Mouse (Mus musculus): ENCODE measurements at regions not wholly inside any gene's neighbourhood (a gene's known extent, or its start where the extent isn't known, plus 50 kb on each side); places are given as distances from the start of the nearest gene placed in this dataset.
"Not testable (repeated sequence)": the region's sequence is repeated elsewhere in the genome, so short reads cannot be mapped to it uniquely, and the experiment has no call there.

DNA sequence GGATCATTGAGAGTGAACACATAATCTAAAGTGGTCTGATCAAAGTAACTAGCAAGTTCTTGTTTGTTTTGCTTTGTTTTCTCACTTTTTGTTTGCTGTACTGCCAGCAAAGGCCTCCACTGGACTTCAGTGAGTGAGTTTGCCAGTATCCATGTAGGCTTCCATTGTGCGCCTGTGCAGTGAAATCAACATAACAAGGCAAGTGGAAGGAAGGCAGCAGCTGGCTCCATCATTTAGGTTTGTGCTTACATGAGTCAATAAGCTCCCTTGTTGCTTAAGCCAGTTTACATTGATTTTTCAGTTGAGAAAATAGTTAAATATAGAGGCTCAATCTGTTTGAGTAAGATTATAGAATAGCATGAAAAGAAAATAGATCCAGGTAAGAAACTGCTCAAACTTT is 1255.7 kb upstream of the Nudt12 start:
- CTCF ChIA-PET: no interaction called here

DNA sequence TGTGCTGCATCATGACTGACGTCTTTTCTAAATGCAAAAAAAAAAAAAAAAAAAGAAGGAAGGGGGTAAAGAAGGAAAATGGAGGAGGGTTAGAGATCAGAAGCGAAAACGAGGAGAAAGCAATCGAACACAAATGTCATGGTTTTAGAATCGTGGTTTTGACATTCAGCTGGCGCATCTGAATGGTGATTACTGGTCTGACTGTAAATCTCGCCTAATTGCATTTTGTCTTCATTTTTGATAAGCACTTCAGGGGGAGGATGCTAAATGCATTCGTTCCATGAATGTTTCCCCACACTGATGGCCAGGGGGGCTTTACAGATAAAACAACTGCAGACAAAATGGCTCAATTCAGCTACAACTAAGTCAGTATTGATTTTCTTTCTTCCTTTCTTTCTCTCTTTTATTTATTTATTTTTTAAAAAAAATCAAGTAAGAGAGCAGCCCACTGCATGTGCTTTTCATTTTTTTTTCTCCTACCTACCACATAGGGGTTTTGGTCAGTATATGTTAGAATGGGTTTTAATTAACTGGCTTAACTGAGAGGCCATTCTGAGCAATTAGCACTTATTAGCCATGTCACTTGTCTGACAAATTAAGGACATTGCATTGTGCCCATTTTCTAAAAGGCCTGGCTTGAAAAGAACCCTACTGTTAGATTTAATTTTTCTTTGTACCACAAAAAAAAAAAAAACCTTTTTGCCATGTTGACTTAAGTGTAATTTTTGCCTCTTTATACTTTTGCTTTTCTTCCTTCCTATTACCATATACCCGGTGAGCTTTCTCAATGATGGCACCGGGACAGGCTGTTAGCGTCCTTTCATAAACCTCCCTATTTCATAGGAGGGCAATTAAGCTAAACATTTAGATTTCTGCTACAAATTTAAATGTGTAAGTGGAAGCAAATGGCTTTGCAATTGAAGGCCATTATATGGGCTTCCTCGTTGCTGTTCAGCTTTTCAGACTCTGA is 1254.4 kb upstream of the Nudt12 start:
- CTCF ChIA-PET: no interaction called here

DNA sequence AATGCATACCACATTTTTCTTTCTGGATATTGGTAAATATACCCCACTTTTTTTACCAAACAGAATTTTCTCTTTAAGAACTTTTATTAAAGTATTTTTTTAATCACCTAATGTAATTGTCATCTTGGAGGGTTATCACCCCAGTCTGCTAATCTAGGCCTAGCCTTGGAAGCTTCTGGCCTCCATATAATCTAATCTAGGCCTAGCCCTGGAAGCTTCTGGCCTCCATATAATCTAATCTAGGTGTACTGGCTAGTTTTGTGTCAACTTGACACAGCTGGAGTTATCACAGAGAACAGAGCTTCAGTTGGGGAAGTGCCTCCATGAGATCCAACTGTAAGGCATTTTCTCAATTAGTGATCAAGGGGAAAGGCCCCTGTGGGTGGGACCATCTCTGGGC is 1242.2 kb upstream of the Nudt12 start:
- CTCF ChIA-PET: not testable (repeated sequence)

DNA sequence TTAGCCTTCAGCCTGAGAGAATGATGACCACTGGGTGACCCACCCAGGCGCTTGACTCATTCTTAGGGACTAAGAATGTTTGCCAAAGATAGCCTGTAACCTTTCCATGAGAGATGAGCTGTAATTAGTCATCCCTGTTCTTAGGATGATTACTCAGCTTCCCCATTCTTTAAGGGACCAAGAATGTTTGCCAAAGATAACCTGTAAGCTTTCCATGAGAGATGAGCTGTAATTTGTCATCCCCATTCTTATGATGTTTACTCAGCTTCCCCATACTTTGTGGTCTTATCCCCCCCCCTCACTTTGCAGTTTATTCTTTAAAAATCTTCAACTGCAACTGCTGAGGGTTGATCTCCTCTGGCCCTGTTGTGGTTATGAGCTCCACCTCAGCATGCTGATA is 1236.8 kb upstream of the Nudt12 start:
- CTCF ChIA-PET: no interaction called here

DNA sequence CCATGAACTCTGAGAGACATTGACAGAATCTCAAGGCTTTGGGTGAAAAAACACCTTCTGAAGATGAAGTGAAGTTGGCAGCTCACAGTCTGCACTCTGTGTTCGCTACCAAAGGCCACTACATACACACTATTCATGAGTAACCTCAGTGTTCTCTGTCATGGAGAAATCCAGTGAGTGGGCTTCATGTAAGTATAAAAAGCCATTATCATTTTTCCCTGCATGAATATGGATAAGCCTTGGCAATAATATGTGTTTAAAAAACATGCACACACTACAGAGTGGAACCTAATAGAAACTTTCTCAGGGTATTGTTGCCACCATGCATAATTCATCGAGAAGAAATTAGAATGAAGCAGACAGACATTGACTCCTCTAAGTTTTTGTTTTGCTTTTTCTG is 1221.3 kb upstream of the Nudt12 start:
- CTCF ChIA-PET: no interaction called here

DNA sequence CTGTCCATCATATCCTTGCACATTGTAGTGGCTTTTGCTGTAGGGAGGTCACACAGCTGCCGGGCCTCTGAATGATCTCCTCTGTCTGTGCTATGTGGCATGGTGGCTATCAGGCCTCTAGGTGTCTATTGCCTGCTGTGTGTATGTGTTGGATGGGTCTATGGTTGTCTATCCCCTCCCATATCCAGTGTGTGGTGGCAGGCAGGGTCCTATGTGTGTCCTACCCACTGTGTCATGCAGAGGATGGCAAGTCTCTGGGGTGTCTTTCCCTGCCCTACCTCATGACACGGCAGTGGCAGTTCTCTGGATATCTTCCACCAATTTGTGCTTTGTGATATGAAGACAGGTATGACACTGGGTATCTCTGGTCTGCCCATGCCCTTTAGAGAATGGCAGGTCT is 1183.8 kb upstream of the Nudt12 start:
- CTCF ChIA-PET: no interaction called here

DNA sequence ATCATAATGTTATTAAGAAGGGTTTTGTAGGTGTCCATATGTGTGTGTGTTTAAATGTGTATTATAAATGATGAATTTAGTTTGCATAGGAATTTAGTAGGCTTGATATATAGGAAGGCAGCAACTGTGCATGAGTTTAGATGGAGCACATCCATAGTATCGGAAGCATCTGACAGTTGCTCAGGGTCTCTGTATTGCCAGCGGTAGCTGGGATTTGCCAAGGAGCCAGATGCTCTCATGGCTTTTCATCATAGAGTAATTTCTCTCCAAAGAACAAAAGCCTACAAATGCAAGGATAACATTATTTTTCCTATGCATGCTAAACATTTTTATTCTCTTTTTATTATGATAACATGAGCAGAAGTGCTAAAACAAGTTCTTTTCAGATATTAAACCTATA is 1168.1 kb upstream of the Nudt12 start:
- CTCF ChIA-PET: no interaction called here

DNA sequence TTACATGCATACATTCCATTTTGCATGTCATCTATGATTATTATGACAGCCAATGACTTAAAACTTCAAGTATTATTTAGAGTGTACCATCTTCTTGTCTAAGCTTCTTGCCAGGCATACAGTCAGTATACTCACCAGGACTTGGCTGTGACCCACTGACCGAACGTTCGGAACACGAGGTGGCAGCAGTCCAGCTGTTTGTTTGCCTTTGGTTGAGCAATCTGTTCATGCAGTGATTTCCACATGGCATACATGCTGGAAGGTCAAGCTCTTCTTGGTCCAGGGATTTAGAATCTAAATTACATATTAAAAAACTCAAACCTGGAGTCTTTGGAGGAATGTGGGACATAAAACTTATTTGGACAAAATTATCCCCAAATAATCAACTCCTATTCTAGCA is 1167.5 kb upstream of the Nudt12 start:
- CTCF ChIA-PET: no interaction called here

DNA sequence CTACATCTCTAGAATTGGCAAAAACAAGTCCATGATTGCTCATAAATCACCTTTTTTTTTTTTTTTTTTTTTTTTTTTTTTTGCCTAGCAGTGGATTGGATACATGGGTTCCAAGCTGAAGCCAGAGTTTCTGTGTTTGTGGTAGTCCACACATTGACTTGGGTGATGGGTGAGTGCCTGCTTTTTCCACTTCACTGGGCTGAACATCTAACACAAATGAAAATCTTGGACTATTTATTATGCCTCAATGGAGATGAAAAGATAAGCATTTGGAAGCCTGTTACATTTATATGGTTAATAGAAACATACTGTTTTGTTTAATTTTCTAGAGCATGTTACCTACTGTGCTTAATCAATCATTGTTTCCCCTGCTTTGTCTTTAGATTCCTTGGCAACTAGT is 1152.4 kb upstream of the Nudt12 start:
- CTCF ChIA-PET: no interaction called here

DNA sequence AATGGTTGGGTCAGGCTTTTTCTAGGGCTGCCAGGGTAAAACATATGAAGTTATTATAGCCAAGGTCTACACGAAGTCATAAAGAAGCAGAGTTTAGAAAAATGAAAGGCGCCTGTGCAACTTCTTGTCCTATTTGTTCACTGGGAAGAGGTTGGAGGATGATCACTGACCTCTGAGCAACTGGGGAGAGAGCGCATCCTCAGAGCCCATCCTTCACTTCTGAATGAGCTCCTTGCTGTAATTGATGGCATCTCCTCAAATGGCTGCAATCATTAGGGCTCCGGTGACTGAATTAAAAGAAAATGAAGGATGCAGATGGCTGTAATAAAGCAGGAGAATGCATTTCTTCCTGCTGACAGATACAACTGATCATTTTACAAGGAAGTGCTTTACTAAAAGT is 1117.4 kb upstream of the Nudt12 start:
- CTCF ChIA-PET: interaction anchor here (0.6 kb wide), 1 partner anchor 8 kb away, joined by 3 read pairs; no protein-coding TSS in a partner anchor

DNA sequence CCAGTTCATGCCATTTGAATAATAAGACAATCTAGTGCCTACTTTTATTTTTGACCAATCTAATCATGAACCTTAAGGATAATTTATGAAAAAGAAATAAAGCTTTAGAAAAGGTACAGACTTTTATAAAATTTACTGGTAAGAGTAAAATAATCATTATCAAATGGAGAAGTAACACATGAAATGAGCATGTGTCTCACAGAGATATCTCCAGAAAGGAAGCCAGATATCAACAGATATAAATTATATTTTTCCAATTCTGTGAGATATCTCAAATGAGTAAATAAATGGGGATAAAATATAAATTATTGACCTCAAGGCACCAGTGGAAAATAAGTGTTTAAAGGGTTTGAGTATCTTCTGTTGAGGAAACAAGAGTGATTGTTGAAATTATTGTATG is 1085.6 kb upstream of the Nudt12 start:
- CTCF ChIA-PET: no interaction called here

Measured in spleen, embryonic (tissue).